Mouse (Mus musculus) hindbrain, embryonic 14.5 days (tissue): ENCODE data around the gene Capn8. TPM values are rescaled to one million over a fixed set of nuclear protein-coding genes. Genes with fewer than 3 reads are reported as not detected.

Experiments used
- ATAC-seq: fragments of 200-750 bp; cut with Nextera tagmentation; 2 replicates; pipeline ENCODE4 v1.8.0; 2017; ENCODE audit warnings: moderate number of reproducible peaks, mild to moderate bottlenecking, moderate TSS enrichment, moderate library complexity; ENCODE audit not compliant: low FRiP score
- DNase-seq: peaks from one replicate; pipeline ENCODE4 v3.0.0-alpha.2; 2015; ENCODE audit warnings: low spot score
- H3K27ac ChIP-seq: fragments of 300-500 bp; sonication (generic); 2 replicates; pipeline ENCODE4 v1.5.1; 2014; ENCODE audit warnings: mild to moderate bottlenecking, moderate library complexity
- H3K27me3 ChIP-seq: fragments of 300-500 bp; sonication (generic); 2 replicates; pipeline ENCODE4 v1.6.1; 2014; ENCODE audit warnings: mild to moderate bottlenecking, low read length, mixed read lengths; ENCODE audit not compliant: control insufficient read depth, insufficient read depth
- H3K36me3 ChIP-seq: fragments of 300-500 bp; sonication (generic); replicated peaks from 2 replicates; pipeline ENCODE4 v1.6.1; 2014; ENCODE audit not compliant: control insufficient read depth, insufficient read depth
- H3K4me1 ChIP-seq: fragments of 300-500 bp; sonication (generic); replicated peaks from 2 replicates; pipeline ENCODE4 v1.6.1; 2014; ENCODE audit warnings: antibody characterized with exemption, low read length, mixed read lengths; ENCODE audit not compliant: control insufficient read depth, insufficient read depth
- H3K4me2 ChIP-seq: fragments of 300-500 bp; sonication (generic); replicated peaks from 2 replicates; pipeline ENCODE4 v1.6.1; 2014; ENCODE audit warnings: mild to moderate bottlenecking, moderate library complexity
- H3K4me3 ChIP-seq: fragments of 300-500 bp; sonication (generic); replicated peaks from 2 replicates; pipeline ENCODE4 v1.5.1; 2014; ENCODE audit warnings: mild to moderate bottlenecking, low read length
- H3K9ac ChIP-seq: fragments of 300-500 bp; sonication (generic); 2 replicates; pipeline ENCODE4 v1.6.1; 2014
- H3K9me3 ChIP-seq: fragments of 300-500 bp; sonication (generic); 2 replicates; pipeline ENCODE4 v1.6.1; 2016; ENCODE audit warnings: low read length; ENCODE audit not compliant: control insufficient read depth
- WGBS: fragments of 180-500 bp; shearing (Covaris S2); extraction: QIAGEN DNeasy Blood & Tissue Kit; methylation state at CpG from one replicate; pipeline ENCODE4 v1.1.7; 2014; 5-methylcytosine and 5-hydroxymethylcytosine counted together
- polyA plus RNA-seq: library from polyadenylated mRNA; unstranded; fragments of >200 nt; fragmentation: Nextera tagmentation; extraction: Ambion mirVana; gene quantifications from 2 replicates; pipeline ENCODE4 v1.2.1, GENCODE M21; 2014

Capn8 gene
- polyA plus RNA-seq, 1 experiment from 2014 or later: not detected

GRCm38 (mm10) chr1:182591491-182591890 lies 26.7 kb downstream of the Capn8 start:
- Histone ChIP-seq H3K9me3 (no peaks in the 10 kb centered on the region), H3K4me1 (no peaks in the 10 kb centered on the region), H3K27ac (no peak overlapping the region), H3K4me2 (no peak overlapping the region), H3K4me3 (no peak overlapping the region), H3K36me3 (no peaks in the 10 kb centered on the region), H3K9ac (no peak overlapping the region), H3K27me3 (no peaks in the 10 kb centered on the region)
- no peak for ATAC-seq
- no peak for DNase-seq
- 53% methylated on average over 7 of the region's 7 CpGs for WGBS

GRCm38 (mm10) chr1:182592436-182592835 lies 27.6 kb downstream of the Capn8 start:
- H3K4me1 ChIP-seq: no peaks in the 10 kb centered on the region
- H3K4me2 ChIP-seq: no peak overlapping the region
- H3K9ac ChIP-seq: no peak overlapping the region
- no peaks in the 10 kb centered on the region for H3K36me3 ChIP-seq
- WGBS: 64% methylated on average over 4 of the region's 4 CpGs
- ATAC-seq (no peak), DNase-seq (no peak)
- H3K9me3 ChIP-seq: no peaks in the 10 kb centered on the region
- no peak overlapping the region for H3K4me3 ChIP-seq
- H3K27me3 ChIP-seq: no peaks in the 10 kb centered on the region
- H3K27ac ChIP-seq: no peak overlapping the region

GRCm38 (mm10) chr1:182605330-182606150 lies 40.7 kb downstream of the Capn8 start:
- Histone ChIP-seq H3K4me2 (no peak overlapping the region), H3K9me3 (no peaks in the 10 kb centered on the region), H3K27me3 (no peaks in the 10 kb centered on the region), H3K27ac (0 out of 2 replicates have a peak overlapping the region, but pooled peaks have one; percentile 5), H3K4me3 (no peak overlapping the region), H3K4me1 (no peaks in the 10 kb centered on the region; the same call in 1 of the 2 replicates), H3K36me3 (no peaks in the 10 kb centered on the region), H3K9ac (no peak overlapping the region)
- no peak for ATAC-seq
- WGBS: 55% methylated on average over 17 of the region's 17 CpGs
- no peak for DNase-seq

- no peak overlapping the region for H3K4me2 ChIP-seq
- no peak for ATAC-seq
- no peak overlapping the region for H3K4me3 ChIP-seq
- H3K9me3 ChIP-seq: no peaks in the 10 kb centered on the region
- H3K27ac ChIP-seq: no peak overlapping the region
- H3K27me3 ChIP-seq: no peaks in the 10 kb centered on the region
- no peak for DNase-seq
- H3K4me1 ChIP-seq: no peaks in the 10 kb centered on the region; the same call in none of the 2 replicates
- H3K36me3 ChIP-seq: no peaks in the 10 kb centered on the region
- no peak overlapping the region for H3K9ac ChIP-seq
- WGBS: 86% methylated on average over 4 of the region's 4 CpGs
Observed at GRCm38 (mm10) chr1:182609701-182610335, 45.0 kb downstream of the Capn8 start.

- 61% methylated on average over 1 of the region's 1 CpGs for WGBS
- Histone ChIP-seq H3K9me3 (no peaks in the 10 kb centered on the region), H3K4me2 (no peak overlapping the region), H3K4me3 (no peak overlapping the region), H3K9ac (no peak overlapping the region), H3K27ac (no peak overlapping the region), H3K4me1 (peaks cover 14% of the 10 kb centered on the region; the same call in 1 of the 2 replicates), H3K27me3 (no peaks in the 10 kb centered on the region), H3K36me3 (no peaks in the 10 kb centered on the region)
- ATAC-seq: no peak
- no peak for DNase-seq
Observed at GRCm38 (mm10) chr1:182615465-182615864, 50.7 kb downstream of the Capn8 start.

GRCm38 (mm10) chr1:182618200-182618947 lies 53.6 kb downstream of the Capn8 start:
- peak; percentile 71 for DNase-seq
- peak; percentile 85 for ATAC-seq
- Histone ChIP-seq H3K36me3 (no peaks in the 10 kb centered on the region), H3K27ac (peak overlapping the region; percentile 73), H3K4me1 (peaks cover 14% of the 10 kb centered on the region; the same call in 1 of the 2 replicates), H3K4me2 (no peak overlapping the region), H3K9ac (0 out of 2 replicates have a peak overlapping the region, but pooled peaks have one; percentile 2), H3K4me3 (no peak overlapping the region), H3K9me3 (no peaks in the 10 kb centered on the region), H3K27me3 (no peaks in the 10 kb centered on the region)
- WGBS: 34% methylated on average over 16 of the region's 16 CpGs

GRCm38 (mm10) chr1:182620470-182620869 lies 55.7 kb downstream of the Capn8 start:
- peaks cover 14% of the 10 kb centered on the region; the same call in 1 of the 2 replicates for H3K4me1 ChIP-seq
- H3K9ac ChIP-seq: no peak overlapping the region
- no peak overlapping the region for H3K27ac ChIP-seq
- H3K27me3 ChIP-seq: no peaks in the 10 kb centered on the region
- DNase-seq: no peak
- no peak overlapping the region for H3K4me2 ChIP-seq
- no peaks in the 10 kb centered on the region for H3K36me3 ChIP-seq
- no peaks in the 10 kb centered on the region for H3K9me3 ChIP-seq
- 31% methylated on average over 4 of the region's 4 CpGs for WGBS
- no peak overlapping the region for H3K4me3 ChIP-seq
- ATAC-seq: no peak

- no peak overlapping the region for H3K4me2 ChIP-seq
- H3K4me1 ChIP-seq: peaks cover 14% of the 10 kb centered on the region; the same call in 1 of the 2 replicates
- DNase-seq (no peak), ATAC-seq (no peak)
- H3K9me3 ChIP-seq: no peaks in the 10 kb centered on the region
- no peaks in the 10 kb centered on the region for H3K36me3 ChIP-seq
- H3K9ac ChIP-seq: no peak overlapping the region
- H3K27ac ChIP-seq: no peak overlapping the region
- H3K4me3 ChIP-seq: no peak overlapping the region
- H3K27me3 ChIP-seq: no peaks in the 10 kb centered on the region
- 83% methylated on average over 8 of the region's 8 CpGs for WGBS
Observed at GRCm38 (mm10) chr1:182621256-182621655, 56.4 kb downstream of the Capn8 start.

- no peak overlapping the region for H3K27ac ChIP-seq
- WGBS: 88% methylated on average over 1 of the region's 1 CpGs
Observed at GRCm38 (mm10) chr1:182626197-182626596, 61.4 kb downstream of the Capn8 start.

More at GRCm38 (mm10) chr1:182626197-182626596, 61.4 kb downstream of the Capn8 start:
- H3K9ac ChIP-seq: no peak overlapping the region
- no peaks in the 10 kb centered on the region for H3K9me3 ChIP-seq
- no peak overlapping the region for H3K4me3 ChIP-seq
- no peak for DNase-seq
- H3K27me3 ChIP-seq: no peaks in the 10 kb centered on the region
- H3K4me2 ChIP-seq: no peak overlapping the region
- ATAC-seq: no peak
- H3K36me3 ChIP-seq: no peaks in the 10 kb centered on the region
- no peaks in the 10 kb centered on the region for H3K4me1 ChIP-seq
